Mouse (Mus musculus): ENCODE results near the gene Nkx2-5. TPM values are rescaled to one million over a fixed set of nuclear protein-coding genes. Genes with fewer than 3 reads are reported as not detected.

The Nkx2-5 gene
- polyA plus RNA-seq (2021; fragmentation: Nextera tagmentation): not detected in 2 replicates
- long read RNA-seq, experiment 1: 0 reads
- long read RNA-seq, experiment 2: 0 reads

DNA sequence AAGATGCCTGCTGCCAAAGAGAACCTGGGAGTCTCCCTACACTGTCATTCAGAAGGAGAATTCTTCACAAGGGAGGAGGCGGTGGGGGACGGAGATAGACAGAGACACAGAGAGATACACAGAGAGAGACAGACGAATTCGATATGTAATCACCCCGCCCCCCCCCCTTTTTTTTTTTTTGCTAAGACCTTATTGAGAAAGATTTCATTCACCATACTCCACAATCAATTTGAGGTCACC, at the start of gene Nkx2-5:
TSS of gene Nkx2-5 (minus strand) at position 101 of the 240 bp plus-strand sequence.

Other genes with a start within 250 kb of the Nkx2-5 start
- 147 and 219 TPM in 2 replicates for gene Atp6v0e, start 181.8 kb downstream of the Nkx2-5 start, polyA plus RNA-seq (2021; fragmentation: Nextera tagmentation)
- gene Crebrf, start 129.4 kb downstream of the Nkx2-5 start, polyA plus RNA-seq (2021; fragmentation: Nextera tagmentation): 10.3 and 14.4 TPM in 2 replicates
- gene Bnip1, start 63.9 kb downstream of the Nkx2-5 start, polyA plus RNA-seq (2021; fragmentation: Nextera tagmentation): 26.5 and 28.1 TPM in 2 replicates
- gene Kifc5b, start 72.1 kb upstream of the Nkx2-5 start, polyA plus RNA-seq (2021; fragmentation: Nextera tagmentation): 0.25 and 0.28 TPM in 2 replicates
- 9.8 and 13.9 TPM in 2 replicates for gene Phf1, start 88.0 kb upstream of the Nkx2-5 start, polyA plus RNA-seq (2021; fragmentation: Nextera tagmentation)
- 189 and 190 TPM in 2 replicates for gene Cuta, start 94.6 kb upstream of the Nkx2-5 start, polyA plus RNA-seq (2021; fragmentation: Nextera tagmentation)
- gene Syngap1, start 96.2 kb upstream of the Nkx2-5 start, polyA plus RNA-seq (2021; fragmentation: Nextera tagmentation): 8.3 and 18.8 TPM in 2 replicates
- gene Zbtb9, start 128.2 kb upstream of the Nkx2-5 start, polyA plus RNA-seq (2021; fragmentation: Nextera tagmentation): 6.4 and 6.7 TPM in 2 replicates
- gene Bak1, start 184.0 kb upstream of the Nkx2-5 start, polyA plus RNA-seq (2021; fragmentation: Nextera tagmentation): 1.4 and 1.7 TPM in 2 replicates
- 0.23 and 0.25 TPM in 2 replicates for gene Itpr3, start 212.3 kb upstream of the Nkx2-5 start, polyA plus RNA-seq (2021; fragmentation: Nextera tagmentation)